Mouse (Mus musculus) naive thymus-derived CD4-positive, alpha-beta T cell, adult 2 months (primary cell): ENCODE measurements around the gene Olfr1472.
"Not testable (repeated sequence)": the region's sequence is repeated elsewhere in the genome, so short reads cannot be mapped to it uniquely, and the experiment has no call there.

Source experiments
- DNase-seq: peaks from one replicate; pipeline ENCODE4 v3.0.0-alpha.2; 2011; ENCODE audit warnings: low read depth

Gene Olfr1472

DNA sequence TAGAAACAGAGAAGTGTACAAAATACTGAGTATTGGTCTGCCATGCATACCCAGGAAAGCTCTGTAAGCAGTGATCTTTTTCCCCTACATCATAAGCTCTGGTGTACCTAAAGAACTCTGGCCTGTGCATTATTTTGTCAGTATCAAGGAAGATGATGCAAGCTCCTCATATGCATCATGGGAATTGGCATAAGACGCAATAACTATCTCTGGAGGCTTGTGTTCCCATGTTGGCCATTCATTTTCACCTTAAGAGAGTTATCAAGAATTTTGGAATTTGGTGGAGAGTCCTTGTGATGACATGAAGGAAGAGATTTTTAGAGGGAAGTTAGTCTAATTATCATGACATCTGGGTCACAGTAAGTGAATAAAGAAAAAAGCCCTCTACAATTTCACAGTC, at the start of gene Olfr1472:
Gene Olfr1472 (minus strand): TSS at position 101 of the 400 bp plus-strand sequence.
- DNase-seq, result no peak

DNA sequence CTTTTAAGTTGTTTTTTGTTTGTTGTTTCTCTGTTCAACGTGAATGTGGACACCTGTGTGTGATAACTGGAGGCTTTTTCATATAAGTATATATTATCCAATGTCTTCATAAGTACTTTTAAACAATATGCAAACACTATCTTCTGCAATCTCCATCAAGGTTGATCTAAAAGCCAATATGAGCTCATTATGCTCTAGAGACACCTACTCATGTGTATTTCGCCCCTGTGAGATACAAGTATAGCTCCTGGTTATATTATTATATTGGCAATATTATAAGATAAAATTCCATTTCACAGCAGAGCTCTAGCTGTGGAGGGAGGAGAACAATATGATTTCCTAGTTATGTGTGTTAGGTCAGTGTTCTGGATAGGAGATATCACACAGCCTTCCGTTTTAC, 44.4 kb upstream of the Olfr1472 start, which contains the start of gene Olfr1477:
Gene Olfr1477 (plus strand): TSS at position 301 of the 400 bp plus-strand sequence.
- DNase-seq, result no peak

DNA sequence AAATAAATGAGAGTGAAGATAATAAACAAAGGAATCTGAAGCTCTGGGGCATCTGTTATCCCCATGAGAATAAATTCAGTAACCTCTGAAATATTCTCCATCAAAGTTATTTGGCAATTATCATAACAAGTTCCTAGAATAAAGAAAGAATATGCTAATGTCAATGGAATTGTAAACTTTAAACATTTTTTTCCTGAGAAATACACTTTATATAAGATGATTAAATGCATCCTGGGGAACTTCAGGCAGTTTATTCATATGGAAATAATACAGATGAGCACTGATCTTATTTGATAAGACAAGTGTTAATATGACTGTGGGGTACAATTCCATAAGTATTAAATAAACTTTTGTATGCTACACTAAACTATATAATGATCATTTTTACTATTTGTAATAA, 24.2 kb upstream of the Olfr1472 start, which contains the start of gene Olfr1475:
Gene Olfr1475 (minus strand): TSS at position 101 of the 400 bp plus-strand sequence.
- DNase-seq, result no peak

DNA sequence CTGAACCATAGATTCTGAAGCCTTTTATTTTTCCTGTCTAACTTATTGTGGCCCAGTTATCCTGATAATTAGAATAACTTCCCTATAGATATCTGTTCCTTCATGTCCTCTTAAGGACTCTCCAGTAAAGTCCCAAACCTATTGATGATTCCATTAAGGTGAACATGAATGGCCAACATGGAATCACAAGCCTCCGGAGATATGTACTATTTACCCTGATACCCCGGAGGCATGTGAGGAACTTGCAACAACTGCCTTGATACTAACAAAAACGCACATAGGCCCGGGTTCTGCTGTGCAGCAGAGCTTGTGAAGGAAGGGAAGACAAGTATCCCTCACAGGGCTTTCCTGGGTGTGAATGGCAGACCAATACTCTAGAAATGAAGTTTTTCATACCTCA, 13.4 kb upstream of the Olfr1472 start, which contains the start of gene Olfr1474:
Gene Olfr1474 (plus strand): TSS at position 301 of the 400 bp plus-strand sequence.
- not testable (repeated sequence) for DNase-seq

DNA sequence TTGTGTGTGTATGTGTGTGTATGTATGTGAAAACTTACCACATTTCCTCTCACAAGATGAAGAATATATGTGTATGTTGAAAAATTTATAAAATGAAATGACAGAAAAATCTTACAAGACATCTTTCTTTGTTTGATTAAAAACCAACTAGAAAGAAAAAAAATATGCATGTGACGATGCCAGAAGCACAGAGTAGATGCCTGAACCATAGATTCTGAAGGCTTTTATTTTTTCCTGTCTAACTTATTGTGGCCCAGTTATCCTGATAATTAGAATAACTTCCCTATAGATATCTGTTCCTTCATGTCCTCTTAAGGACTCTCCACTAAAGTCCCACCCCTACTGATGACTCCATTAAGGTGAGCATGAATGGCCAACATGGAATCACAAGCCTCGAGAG, 12.8 kb downstream of the Olfr1472 start, which contains the start of gene Olfr1471:
Gene Olfr1471 (plus strand): TSS at position 301 of the 400 bp plus-strand sequence.
- DNase-seq, result not testable (repeated sequence)

DNA sequence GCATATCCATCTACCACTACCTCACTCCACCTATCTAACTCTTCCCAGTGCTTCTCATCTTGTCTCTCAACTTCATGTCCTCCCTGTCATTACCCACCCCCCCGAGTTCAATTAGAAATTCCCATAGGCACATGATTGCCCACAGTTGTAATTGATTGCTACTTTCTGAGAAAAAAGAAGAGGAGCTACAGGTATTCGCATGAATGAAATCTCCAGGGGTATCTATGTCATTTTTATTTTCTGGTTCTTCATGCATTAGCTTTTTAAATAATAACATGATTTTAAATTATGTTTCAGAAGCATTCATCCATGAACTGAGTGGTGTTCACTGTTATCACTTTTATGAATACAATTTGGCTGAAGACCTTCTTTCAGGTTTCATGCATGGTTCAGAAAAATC, 48.3 kb downstream of the Olfr1472 start, which contains the start of gene Olfr1469:
Gene Olfr1469 (plus strand): TSS at position 301 of the 400 bp plus-strand sequence.
- DNase-seq, result no peak
